Mouse (Mus musculus): ENCODE measurements around the gene Prn. TPM values are rescaled to one million over a fixed set of nuclear protein-coding genes. Genes with fewer than 3 reads are reported as not detected.

Gene Prn
- polyA plus RNA-seq, 1 experiment from 2014 or later: not detected

- H3K27ac ChIP-seq (replicated peaks): no peak overlapping the region
- peak overlapping the region; percentile 46 for H3K4me3 ChIP-seq
- no peaks in the 10 kb centered on the region for H3K9me3 ChIP-seq (replicated peaks)
- DNase-seq (ENCODE audit: low spot score): peak; percentile 31
- H3K4me1 ChIP-seq: peaks cover 26% of the 10 kb centered on the region
- H3K27me3 ChIP-seq (ENCODE audit: low read depth, poor library complexity, severe bottlenecking): peaks cover 61% of the 10 kb centered on the region
- WGBS: 4% methylated on average over 17 of the region's 17 CpGs
- H3K36me3 ChIP-seq: no peaks in the 10 kb centered on the region
These were observed 45.5 kb downstream of the Prn start for GRCm38 (mm10) chr2:131955264-131955663.

- Histone ChIP-seq H3K9me3 (replicated peaks) (no peaks in the 10 kb centered on the region), H3K36me3 (no peaks in the 10 kb centered on the region), H3K4me1 (peaks cover 20% of the 10 kb centered on the region), H3K4me3 (no peak overlapping the region), H3K27ac (replicated peaks) (no peak overlapping the region), H3K27me3 (ENCODE audit: low read depth, poor library complexity, severe bottlenecking) (peaks cover 49% of the 10 kb centered on the region)
- DNase-seq (ENCODE audit: low spot score): no peak
- 83% methylated on average over 7 of the region's 7 CpGs for WGBS
These were observed 46.8 kb downstream of the Prn start for GRCm38 (mm10) chr2:131956336-131957256.

GRCm38 (mm10) chr2:131957731-131958222, 48.0 kb downstream of the Prn start:
- DNase-seq (ENCODE audit: low spot score): no peak

GRCm38 (mm10) chr2:131961671-131962070, 51.9 kb downstream of the Prn start:
- Histone ChIP-seq H3K36me3 (no peaks in the 10 kb centered on the region), H3K4me1 (no peaks in the 10 kb centered on the region), H3K27me3 (ENCODE audit: low read depth, poor library complexity, severe bottlenecking) (peaks cover 3% of the 10 kb centered on the region; the same call in 1 of the 2 replicates), H3K27ac (replicated peaks) (no peak overlapping the region), H3K4me3 (no peak overlapping the region), H3K9me3 (replicated peaks) (no peaks in the 10 kb centered on the region)
- DNase-seq (ENCODE audit: low spot score): no peak
- 74% methylated on average over 2 of the region's 2 CpGs for WGBS

More at GRCm38 (mm10) chr2:131957731-131958222, 48.0 kb downstream of the Prn start:
- Histone ChIP-seq H3K4me3 (no peak overlapping the region), H3K27me3 (ENCODE audit: low read depth, poor library complexity, severe bottlenecking) (peaks cover 37% of the 10 kb centered on the region), H3K27ac (replicated peaks) (no peak overlapping the region), H3K36me3 (no peaks in the 10 kb centered on the region), H3K9me3 (replicated peaks) (no peaks in the 10 kb centered on the region), H3K4me1 (peaks cover 19% of the 10 kb centered on the region)
- WGBS: 53% methylated on average over 9 of the region's 9 CpGs

- no peaks in the 10 kb centered on the region for H3K9me3 ChIP-seq (replicated peaks)
- DNase-seq (ENCODE audit: low spot score): no peak
- no peaks in the 10 kb centered on the region for H3K4me1 ChIP-seq
- H3K27me3 ChIP-seq (ENCODE audit: low read depth, poor library complexity, severe bottlenecking): no peaks in the 10 kb centered on the region
- H3K4me3 ChIP-seq: no peak overlapping the region
- H3K27ac ChIP-seq (replicated peaks): no peak overlapping the region
- 89% methylated on average over 2 of the region's 2 CpGs for WGBS
- H3K36me3 ChIP-seq: no peaks in the 10 kb centered on the region
These were observed 60.8 kb downstream of the Prn start for GRCm38 (mm10) chr2:131970597-131970996.

GRCm38 (mm10) chr2:131971098-131971497, 61.3 kb downstream of the Prn start:
- no peak overlapping the region for H3K4me3 ChIP-seq
- no peak overlapping the region for H3K27ac ChIP-seq (replicated peaks)
- 78% methylated on average over 4 of the region's 4 CpGs for WGBS
- no peaks in the 10 kb centered on the region for H3K4me1 ChIP-seq
- H3K9me3 ChIP-seq (replicated peaks): no peaks in the 10 kb centered on the region
- DNase-seq (ENCODE audit: low spot score): no peak
- no peaks in the 10 kb centered on the region for H3K36me3 ChIP-seq
- H3K27me3 ChIP-seq (ENCODE audit: low read depth, poor library complexity, severe bottlenecking): no peaks in the 10 kb centered on the region

GRCm38 (mm10) chr2:131976663-131977062, 66.9 kb downstream of the Prn start:
- H3K4me3 ChIP-seq: no peak overlapping the region
- WGBS: 75% methylated on average over 3 of the region's 3 CpGs
- peaks cover 10% of the 10 kb centered on the region for H3K9me3 ChIP-seq (replicated peaks)
- no peaks in the 10 kb centered on the region for H3K36me3 ChIP-seq
- DNase-seq (ENCODE audit: low spot score): no peak
- no peak overlapping the region for H3K27ac ChIP-seq (replicated peaks)
- no peaks in the 10 kb centered on the region for H3K27me3 ChIP-seq (ENCODE audit: low read depth, poor library complexity, severe bottlenecking)
- H3K4me1 ChIP-seq: no peaks in the 10 kb centered on the region

- Histone ChIP-seq H3K4me1 (no peaks in the 10 kb centered on the region), H3K36me3 (no peaks in the 10 kb centered on the region), H3K27me3 (ENCODE audit: low read depth, poor library complexity, severe bottlenecking) (no peaks in the 10 kb centered on the region), H3K9me3 (replicated peaks) (peaks cover 10% of the 10 kb centered on the region), H3K27ac (replicated peaks) (no peak overlapping the region), H3K4me3 (no peak overlapping the region)
- 44% methylated on average over 9 of the region's 9 CpGs for WGBS
- DNase-seq (ENCODE audit: low spot score): peak; percentile 26
These were observed 71.1 kb downstream of the Prn start for GRCm38 (mm10) chr2:131980866-131981265.

- Histone ChIP-seq H3K9me3 (replicated peaks) (peaks cover 6% of the 10 kb centered on the region), H3K4me1 (no peaks in the 10 kb centered on the region), H3K4me3 (no peak overlapping the region), H3K27me3 (ENCODE audit: low read depth, poor library complexity, severe bottlenecking) (no peaks in the 10 kb centered on the region), H3K27ac (replicated peaks) (no peak overlapping the region), H3K36me3 (no peaks in the 10 kb centered on the region)
- WGBS: 22% methylated on average over 6 of the region's 6 CpGs
- DNase-seq (ENCODE audit: low spot score): peak; percentile 70
These were observed 72.9 kb downstream of the Prn start for GRCm38 (mm10) chr2:131982546-131983196.

GRCm38 (mm10) chr2:131987950-131988349, 78.2 kb downstream of the Prn start:
- 57% methylated on average over 3 of the region's 3 CpGs for WGBS

GRCm38 (mm10) chr2:131988550-131988949, 78.8 kb downstream of the Prn start:
- 72% methylated on average over 2 of the region's 2 CpGs for WGBS
- H3K4me1 ChIP-seq: peaks cover 8% of the 10 kb centered on the region
- DNase-seq (ENCODE audit: low spot score): no peak

More at GRCm38 (mm10) chr2:131987950-131988349, 78.2 kb downstream of the Prn start:
- Histone ChIP-seq H3K4me3 (no peak overlapping the region), H3K36me3 (no peaks in the 10 kb centered on the region), H3K4me1 (0 out of 2 replicates have a peak, but pooled peaks cover 2% of the 10 kb centered on the region), H3K27me3 (ENCODE audit: low read depth, poor library complexity, severe bottlenecking) (no peaks in the 10 kb centered on the region), H3K27ac (replicated peaks) (no peak overlapping the region), H3K9me3 (replicated peaks) (no peaks in the 10 kb centered on the region)
- DNase-seq (ENCODE audit: low spot score): no peak

GRCm38 (mm10) chr2:131992487-131992886, 82.7 kb downstream of the Prn start:
- H3K27me3 ChIP-seq (ENCODE audit: low read depth, poor library complexity, severe bottlenecking): no peaks in the 10 kb centered on the region
- peaks cover 35% of the 10 kb centered on the region for H3K36me3 ChIP-seq
- no peak overlapping the region for H3K4me3 ChIP-seq
- H3K27ac ChIP-seq (replicated peaks): no peak overlapping the region
- H3K9me3 ChIP-seq (replicated peaks): no peaks in the 10 kb centered on the region
- 81% methylated on average over 2 of the region's 2 CpGs for WGBS
- no peak for DNase-seq (ENCODE audit: low spot score)
- H3K4me1 ChIP-seq: peaks cover 19% of the 10 kb centered on the region

More at GRCm38 (mm10) chr2:131988550-131988949, 78.8 kb downstream of the Prn start:
- H3K27ac ChIP-seq (replicated peaks): no peak overlapping the region
- H3K27me3 ChIP-seq (ENCODE audit: low read depth, poor library complexity, severe bottlenecking): no peaks in the 10 kb centered on the region
- no peak overlapping the region for H3K4me3 ChIP-seq
- H3K9me3 ChIP-seq (replicated peaks): no peaks in the 10 kb centered on the region
- H3K36me3 ChIP-seq: peaks cover 2% of the 10 kb centered on the region; the same call in 1 of the 2 replicates

Measured in midbrain, embryonic 10.5 days (tissue).